Mouse (Mus musculus): ENCODE results near the gene Dppa3. TPM values are rescaled to one million over a fixed set of nuclear protein-coding genes. Genes with fewer than 3 reads are reported as not detected.

Gene Dppa3
- not detected for total RNA-seq (2022)

DNA sequence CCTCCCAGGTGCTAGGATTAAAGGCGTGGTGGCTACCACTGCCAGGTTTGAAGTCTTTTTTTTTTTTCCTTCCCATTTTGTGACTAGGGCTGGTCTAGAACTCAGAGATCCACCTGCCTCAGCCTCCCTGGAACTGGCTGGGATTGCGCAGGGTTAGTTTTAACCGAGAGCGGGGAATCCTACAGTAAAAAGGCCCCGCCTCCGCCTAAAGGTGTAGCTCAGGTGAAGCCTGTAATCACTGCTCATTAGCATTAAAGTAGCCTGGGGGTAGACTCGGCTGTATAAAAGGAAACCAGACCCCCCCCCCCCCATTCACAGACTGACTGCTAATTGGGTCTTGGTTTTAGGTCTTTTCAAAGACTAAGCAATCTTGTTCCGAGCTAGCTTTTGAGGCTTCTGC, at the start of gene Dppa3:
Gene Dppa3 (plus strand): TSS at position 301 of the 400 bp plus-strand sequence.
- no peak for DNase-seq (ENCODE audit: low spot score)

DNA sequence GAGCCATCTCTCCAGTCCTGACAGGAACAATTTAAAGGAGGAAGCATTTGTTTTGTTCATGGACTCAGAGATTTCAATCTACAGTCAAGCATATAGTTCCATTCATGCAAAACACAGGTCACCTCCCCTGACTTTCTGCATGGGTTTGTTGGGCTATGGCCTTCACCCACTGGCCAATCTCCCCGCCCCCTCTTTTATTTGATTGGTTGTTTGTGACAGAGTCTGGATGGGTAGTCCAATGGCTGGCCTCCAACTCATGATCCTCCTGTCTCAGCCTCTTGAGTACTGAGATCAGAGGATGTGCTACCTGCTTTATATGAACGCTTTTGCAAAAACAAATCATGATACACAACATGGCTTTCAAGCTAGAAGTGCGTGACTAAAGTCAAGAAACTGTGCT, 49.2 kb upstream of the Dppa3 start:
- DNase-seq (ENCODE audit: low spot score) = no peak

DNA sequence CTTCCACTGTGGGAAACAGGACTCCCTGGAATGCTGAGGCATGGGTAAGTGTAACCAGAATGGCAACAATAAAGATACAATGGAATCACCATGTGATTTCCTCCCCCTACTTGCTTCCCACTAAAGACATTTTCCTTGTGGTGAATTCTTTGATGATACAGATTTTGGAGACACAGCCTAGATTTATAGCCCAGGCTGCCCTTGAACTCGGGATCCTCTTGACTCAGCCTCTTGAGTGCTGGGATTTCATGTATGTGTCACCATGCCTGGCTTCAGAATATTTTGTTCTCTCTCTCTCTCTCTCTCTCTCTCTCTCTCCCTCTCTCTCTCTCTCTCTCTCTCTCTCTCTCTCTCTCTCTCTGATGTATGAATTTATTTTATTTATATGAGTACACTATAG, 47.1 kb upstream of the Dppa3 start:
- no peak for DNase-seq (ENCODE audit: low spot score)

DNA sequence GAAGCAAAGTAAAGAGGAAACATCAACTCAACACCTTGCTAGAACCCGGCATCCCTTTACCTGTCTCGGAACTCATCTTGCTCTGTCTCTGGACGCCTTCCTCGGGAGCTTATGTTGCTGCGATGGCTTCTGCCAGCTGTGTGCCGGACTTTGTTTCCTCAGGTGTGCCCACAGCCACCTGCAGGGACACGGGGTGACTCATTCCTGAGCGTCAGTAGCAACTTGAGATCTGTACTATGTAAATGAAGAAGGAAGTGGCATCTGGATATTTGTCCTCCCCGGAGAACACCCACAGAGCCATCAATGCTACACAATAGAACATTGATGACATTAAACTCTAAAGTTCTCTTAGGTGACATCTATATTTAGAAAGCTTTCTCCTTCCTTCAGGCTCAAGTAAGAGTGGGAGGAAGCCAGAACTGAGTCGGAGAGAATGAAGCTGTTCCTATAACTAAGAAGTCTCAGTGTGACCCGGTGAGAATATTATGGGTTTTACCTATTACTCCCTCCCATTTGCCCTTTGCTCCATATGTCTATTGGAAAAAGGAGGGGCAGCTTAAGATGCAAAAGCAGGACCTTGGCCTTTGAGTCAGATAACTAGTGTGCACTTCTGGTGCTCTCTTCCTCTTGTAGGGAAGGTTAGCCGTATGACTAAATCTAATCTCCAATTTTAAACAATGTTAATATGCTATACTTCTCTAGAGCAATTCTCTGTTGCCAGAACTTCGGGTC, 35.0 kb upstream of the Dppa3 start:
- DNase-seq (ENCODE audit: low spot score) = no peak

DNA sequence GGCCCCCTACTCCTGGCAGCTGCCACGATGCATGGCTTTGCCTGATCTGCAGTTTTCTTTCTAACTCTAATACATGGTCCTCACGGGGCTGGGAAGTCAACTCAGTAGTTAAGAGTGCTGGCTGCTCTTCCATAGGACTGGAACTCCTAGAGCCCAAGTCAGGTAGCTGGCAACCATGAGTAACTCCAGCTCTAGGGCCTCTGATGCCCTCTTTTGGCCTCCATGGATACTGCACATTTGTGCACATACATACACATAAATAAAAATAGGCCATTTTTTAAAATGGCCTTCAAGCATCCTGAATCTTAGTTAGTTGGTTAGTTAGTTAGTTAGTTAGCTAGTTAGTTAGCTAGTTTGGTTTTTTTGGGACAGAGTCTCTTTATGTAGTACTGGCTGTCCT, 33.3 kb upstream of the Dppa3 start:
- no peak for DNase-seq (ENCODE audit: low spot score)

DNA sequence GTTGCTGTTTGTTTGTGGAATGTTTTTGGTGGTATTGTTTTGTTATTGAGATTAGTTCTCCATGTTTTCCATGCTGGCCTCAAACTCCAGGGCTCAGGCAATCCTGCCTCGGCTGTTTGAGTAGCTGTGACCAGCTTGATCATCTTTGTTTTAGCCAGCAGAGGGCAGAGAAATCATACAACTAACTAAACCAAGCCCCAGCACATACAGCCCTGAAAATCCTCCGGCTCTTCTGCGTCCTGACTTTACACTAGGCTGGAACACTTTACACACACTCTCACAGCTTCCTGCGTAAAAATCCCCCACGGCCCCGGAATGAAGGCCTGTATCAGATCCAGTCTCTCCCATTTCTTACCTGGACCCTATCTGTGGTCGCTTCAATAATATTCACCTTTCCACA, 30.6 kb upstream of the Dppa3 start:
- peak; percentile 44 for DNase-seq (ENCODE audit: low spot score)

DNA sequence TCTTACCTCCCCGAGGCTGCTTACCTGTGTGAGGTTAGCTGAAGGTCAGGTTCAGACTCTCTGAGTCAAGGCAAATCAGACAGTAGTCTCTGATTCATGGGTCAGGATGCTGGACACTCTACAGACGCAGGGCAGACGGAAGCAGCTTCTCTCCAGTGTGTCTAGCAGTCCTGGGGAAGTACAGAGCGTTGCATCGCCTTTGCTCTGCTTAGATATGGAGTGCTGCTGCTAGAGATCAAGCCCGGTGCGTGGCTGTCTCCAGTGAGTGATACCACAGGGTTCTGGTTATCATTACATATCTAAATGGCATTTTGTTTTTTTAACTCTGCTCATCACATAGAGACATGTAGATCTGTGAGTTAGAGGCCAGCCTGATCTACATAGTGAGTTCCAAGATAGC, 29.6 kb upstream of the Dppa3 start:
- no peak for DNase-seq (ENCODE audit: low spot score)

DNA sequence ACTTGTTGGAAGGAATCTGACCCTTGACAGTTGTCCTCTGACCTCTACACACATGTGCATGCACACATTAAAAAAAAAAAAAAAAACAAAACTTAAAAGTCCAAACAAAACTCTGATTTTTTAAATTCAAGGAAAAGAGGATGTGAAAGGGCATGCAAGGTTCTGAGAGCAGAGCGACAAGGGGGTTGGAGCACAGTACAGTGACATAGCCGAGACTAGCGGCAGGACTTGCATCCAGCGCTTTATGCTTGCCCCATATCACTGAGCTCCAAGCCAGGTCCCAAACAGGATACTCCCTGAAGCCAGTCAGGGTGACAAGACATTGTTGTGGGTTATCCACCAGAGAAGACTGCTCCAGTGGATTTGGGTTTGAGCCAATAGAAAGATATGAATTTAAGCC, 28.2 kb upstream of the Dppa3 start:
- no peak for DNase-seq (ENCODE audit: low spot score)

DNA sequence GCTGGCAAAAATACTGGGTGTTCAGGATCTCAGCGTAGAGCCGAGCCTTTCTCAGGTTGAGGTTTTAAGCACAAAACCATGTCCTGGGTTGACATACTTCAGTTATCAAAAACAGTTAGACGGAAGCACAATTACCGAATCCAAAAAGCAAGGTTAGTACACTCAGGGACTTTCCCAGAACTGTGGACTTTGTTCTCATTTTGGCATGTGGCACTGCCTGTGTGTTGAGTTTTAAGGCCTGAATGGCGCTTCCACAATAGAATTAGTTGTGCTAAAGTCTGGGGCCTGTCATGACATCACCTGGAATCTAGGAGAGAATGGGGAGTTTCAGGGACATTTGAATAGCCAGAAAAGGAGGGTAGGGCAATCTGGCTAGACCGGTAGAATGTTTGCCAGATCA, 27.8 kb upstream of the Dppa3 start:
- no peak for DNase-seq (ENCODE audit: low spot score)

DNA sequence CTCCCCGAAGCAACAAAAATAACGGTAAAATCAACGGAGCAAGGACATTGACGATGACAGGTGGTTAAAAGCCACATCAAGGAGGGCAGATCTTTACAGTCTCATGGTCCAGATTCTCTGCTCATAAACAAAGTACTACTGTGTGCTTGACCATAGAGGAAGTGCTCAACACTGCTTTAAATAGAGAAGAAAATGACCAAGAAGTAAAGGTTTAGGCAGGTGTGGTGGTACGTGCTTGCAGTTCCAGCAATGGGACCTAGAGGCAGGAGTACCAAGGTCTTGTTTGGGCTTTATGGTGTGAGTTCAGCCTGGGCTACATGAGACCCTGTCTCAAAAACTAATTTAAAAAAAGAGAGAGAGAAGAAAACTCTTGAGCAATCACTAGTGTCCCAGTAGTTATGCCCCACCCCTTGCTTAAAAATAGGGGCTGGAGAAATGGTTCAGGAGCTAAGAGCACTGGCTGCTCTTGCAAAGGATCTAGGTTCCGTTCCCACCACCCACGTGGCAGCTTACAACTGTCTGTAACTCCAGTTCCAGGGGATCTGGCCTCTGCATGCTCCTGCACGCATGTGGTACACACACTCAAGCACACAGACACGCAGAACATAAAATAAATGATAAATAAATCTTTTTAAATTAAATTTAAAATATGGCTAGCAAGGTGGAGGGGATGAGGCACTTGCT, 27.0 kb upstream of the Dppa3 start:
- DNase-seq (ENCODE audit: low spot score) = no peak

DNA sequence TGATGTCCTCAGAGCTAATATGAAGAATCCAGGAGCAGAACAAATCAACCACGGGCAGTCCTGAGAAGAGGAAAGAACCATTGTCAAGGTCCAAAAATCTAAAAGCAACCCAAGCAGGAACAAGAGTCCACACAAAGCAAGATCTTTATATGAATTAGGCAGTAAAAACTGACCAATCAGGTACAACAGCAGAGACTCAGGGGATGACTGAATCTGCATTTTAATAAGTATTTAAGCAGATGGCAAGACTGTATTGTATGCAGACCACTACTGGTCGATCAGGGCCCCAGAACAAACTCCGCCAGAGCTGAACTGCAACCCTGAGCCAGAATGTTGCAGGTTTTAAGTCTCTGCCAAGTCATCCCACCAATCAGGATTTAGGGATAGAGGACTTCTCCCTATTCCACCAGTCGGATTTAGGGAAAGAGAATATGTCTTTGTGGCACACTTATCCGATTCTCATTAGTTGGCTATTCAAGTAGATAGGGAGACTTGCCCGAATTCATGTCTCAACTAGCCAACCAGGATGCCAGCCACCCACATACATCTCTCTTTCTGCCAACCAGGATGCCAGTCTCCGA, 26.1 kb upstream of the Dppa3 start:
- DNase-seq (ENCODE audit: low spot score) = no peak

DNA sequence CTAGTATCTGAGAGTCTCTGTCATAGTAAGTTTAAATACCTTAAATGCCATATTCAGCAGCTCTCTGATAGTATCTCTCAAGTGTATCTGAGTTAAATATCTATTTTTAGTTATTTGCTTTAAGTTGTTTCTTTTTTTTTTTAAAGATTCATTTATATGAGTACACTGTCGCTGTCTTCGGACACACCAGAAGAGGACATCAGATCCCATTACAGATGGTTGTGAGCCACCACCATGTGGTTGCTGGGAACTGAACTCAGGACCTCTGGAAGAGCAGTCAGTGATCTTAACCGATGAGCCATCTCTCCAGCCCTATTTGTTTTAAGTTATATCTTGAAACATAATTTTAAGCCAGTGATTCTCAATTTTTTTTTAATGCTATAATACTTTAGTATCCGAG, 25.2 kb upstream of the Dppa3 start:
- DNase-seq (ENCODE audit: low spot score) = no peak

DNA sequence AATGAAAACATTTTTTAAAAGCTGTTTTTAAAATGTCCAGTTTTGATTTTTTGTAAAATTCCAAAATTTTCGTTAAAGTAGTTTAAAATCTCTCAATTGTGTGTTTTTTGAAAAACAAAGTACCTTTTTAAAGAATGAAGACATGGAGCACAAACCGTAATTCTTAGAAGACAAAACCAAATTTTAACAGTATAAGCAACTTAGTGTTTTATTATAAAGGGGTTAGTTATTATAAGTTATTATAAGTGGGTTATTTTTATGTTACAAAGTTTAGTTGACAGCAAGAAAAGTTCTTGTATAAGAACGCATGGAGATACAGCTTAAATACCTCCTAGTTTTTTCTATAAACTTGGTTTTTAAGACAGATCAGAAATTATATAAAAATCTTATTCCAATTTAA, 24.6 kb upstream of the Dppa3 start:
- no peak for DNase-seq (ENCODE audit: low spot score)

DNA sequence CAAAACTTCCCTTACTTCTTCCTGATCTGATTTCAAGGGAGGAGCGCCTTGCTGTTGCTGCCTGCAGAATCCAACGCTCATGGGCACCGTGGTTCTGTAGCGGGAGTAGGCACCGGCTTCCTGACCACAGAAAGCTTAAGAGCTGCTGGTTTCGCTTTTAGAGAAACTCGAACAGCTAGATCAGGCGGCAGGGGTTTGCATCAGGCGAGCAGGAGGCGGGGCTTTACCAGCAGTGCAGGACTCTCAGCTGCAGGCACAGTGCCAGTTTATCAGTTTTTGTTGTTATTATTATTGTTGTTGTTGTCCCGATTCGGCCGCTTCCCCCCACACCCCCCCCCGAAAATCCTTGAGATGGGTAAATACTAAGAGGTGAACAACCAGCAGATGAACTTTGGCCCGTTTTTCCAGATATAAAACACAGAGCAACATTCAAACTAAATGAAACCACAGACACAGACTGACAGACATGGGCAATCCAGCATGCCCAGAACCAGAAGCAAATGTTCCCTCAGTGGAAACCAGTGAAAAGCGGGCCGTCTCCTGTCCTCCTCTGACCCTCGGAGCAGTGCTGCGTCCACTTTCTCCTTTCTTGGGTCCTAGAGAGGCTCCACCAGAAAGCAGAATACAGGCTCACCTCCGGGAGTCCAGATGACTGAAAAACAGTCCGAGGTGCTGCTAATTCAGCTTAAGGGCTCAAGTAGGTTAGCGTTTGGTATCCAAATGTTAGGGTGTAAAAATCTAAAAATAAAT, 23.8 kb upstream of the Dppa3 start, which contains the start of gene Apobec1:
Gene Apobec1 (minus strand): TSS at position 203 of the 750 bp plus-strand sequence.
- DNase-seq (ENCODE audit: low spot score) = peak; percentile 82

DNA sequence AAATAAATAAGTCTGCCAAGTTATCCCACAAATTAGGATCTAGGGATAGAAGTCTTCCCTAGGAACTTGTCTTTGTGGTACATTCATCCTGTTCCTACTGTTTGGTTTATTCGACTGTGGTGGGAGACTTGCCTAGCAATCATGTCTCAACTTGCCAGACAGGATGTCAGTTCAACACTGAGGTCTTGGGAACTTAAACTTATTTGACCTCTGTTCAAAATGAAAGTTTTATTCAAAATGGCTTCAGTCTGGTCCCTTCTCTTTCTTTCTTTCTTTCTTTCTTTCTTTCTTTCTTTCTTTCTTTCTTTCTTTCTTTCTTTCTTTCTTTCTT, 23.3 kb upstream of the Dppa3 start:
- DNase-seq (ENCODE audit: low spot score) = peak; percentile 32

DNA sequence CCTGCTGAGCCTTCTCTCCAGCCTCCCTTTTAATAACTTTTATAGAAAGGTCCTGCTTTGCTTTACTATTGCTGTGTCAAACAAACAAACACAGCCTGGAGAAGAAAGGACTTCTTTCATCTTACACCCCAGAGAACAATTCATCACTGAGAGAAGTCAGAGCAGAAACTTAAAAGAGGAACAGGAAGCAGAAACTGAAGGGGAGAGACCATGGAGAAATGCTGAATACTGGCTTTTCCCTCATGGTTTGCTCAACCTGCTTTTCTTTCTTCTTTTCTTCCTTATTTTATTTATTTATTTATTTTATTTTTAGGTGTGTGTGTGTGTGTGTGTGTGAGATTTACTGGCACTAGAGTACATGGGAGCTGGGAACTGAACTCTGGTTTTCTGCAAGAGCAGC, 21.9 kb upstream of the Dppa3 start:
- DNase-seq (ENCODE audit: low spot score) = peak; percentile 31

DNA sequence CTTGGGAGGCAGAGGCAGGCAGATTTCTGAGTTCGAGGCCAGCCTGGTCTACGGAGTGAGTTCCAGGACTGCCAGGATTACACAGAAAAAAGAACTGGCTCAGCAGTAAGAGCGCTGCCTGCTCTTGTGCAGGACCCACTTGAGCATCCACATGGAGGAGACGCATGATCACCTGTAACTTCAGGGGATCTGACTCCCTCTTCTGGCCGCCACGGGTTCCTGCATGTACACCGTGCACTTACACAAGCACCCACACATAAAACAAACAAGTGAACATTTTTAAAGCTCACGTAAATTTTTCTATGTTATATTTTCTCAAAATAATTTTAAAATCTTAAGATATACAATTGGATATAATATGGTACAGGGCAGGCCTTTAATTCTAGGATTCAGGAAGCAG, 20.7 kb upstream of the Dppa3 start:
- DNase-seq (ENCODE audit: low spot score) = no peak

DNA sequence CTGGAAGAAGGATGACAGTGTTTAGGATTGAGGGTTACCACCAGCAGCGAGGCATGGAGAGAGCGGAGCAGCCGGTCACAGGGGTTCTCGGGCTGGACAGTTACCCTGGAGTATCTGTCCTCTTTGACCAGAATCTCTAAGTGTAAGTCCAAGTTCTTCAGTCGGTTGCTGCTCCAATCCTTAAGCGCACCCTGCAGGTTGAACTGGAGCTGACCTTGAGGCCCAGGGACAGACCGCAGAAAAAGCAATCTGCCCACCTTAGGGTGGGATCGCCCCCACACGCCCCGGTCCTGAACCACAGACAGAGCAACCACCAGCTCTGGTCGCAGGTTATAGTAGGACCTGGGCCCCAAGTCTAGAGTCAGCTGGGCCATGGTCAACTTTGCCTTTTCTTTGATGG, 19.5 kb upstream of the Dppa3 start:
- DNase-seq (ENCODE audit: low spot score) = no peak

DNA sequence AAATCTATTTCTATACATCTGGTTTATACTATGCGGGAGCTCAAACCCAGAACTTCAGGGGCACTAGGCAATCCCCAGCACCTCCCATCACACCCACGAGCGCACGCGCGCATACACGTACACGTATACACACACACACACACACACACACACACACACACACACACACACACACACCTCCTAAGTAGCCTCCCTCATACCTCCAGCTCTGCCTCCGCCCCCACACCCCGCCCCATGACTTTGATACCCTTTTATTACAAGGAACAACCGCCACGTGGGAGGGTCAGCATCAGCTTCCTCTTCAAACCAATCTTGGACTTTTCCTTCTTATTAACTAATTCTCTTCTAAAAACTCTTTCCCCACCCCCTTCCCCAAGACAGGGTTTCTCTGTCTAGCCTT, 18.5 kb upstream of the Dppa3 start:
- DNase-seq (ENCODE audit: low spot score) = no peak

DNA sequence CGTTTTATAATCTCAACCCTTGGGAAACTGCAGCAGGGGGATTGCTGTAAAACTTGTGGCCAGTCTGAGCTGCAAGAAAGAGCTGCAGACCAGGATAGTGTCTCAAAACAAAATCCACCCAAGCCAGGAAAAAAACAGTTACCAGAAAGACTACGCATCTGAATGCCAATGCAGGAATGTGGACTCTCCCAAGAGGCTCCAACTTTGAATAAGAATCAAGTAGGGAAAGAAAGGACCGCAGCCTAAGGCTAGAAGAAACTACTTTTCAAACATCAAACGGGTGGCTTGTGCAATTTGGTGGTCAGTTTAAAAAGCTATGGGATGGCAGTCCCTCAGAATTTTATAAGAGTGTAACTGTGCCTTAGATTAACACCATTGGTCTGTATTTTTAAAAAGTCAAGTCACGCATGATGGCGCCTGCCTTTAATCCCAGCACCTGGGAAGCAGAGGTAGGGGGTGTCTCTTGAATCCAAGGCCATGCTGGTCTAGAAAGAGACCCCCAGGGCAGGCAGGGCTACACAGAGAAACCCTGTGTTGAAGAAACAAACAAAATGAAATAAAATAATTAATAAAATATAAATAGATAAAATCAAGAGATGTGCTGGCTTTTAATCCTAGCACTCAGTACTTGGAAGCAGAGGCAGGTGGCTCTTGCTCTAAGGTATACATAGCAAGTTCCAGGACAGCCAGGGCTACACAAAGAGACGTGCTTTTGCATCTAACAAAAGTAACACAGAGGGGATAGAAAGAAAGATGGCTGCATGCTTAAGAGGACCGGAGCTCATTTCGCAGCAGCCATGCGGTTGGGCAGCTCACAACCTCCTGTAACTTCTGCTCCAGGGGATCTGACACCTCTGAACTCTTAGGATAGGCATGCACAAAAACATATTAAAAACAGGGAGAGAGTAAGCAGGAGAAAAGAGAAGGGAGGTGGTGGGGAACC, 17.5 kb upstream of the Dppa3 start:
- no peak for DNase-seq (ENCODE audit: low spot score)

DNA sequence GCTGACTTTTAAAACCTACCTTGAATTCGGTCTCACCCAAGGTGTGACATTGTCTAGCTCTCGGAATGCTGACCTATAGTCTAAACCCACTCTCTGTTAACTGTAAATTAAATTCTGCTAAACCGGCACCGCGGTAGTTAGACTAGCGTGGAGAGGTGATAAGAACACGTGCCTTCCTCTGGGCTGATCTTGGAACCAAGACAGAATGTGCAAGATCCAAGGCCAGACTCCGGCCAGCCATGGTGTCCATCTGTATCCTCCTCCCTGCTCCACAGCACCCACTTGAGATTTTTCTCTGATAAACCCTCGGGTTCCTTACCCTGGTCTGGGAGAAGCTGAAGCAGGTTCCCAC, 16.9 kb upstream of the Dppa3 start:
- DNase-seq (ENCODE audit: low spot score) = no peak

DNA sequence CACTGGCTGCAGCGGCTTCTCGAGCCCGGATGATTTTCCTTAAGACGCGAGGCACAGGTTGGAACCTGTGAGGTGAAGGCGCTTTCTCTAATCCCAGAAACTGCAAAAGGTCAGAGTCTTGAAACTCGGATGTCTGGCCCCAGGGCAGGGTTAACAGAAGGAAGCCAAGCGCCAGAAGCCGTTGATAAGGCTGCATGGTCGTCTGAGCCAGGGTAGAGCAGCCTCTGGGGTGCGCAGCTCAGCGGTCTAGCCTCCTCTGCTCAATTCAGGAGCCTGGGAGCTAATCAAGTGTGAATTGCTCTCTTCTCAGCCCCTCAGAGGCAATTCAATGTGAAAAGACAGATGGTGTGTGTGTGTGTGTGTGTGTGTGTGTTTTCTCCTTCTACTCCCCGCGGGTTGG, 16.4 kb upstream of the Dppa3 start, which contains the start of gene Gdf3:
Gene Gdf3 (minus strand): TSS at position 317 of the 400 bp plus-strand sequence.
- no peak for DNase-seq (ENCODE audit: low spot score)
